Mouse (Mus musculus) heart, embryonic 14.5 days (tissue): ENCODE data around the gene 1700037H04Rik. TPM values are rescaled to one million over a fixed set of nuclear protein-coding genes. Genes with fewer than 3 reads are reported as not detected.

Experiments
- ATAC-seq: fragments of 200-750 bp; cut with Nextera tagmentation; 2 replicates; pipeline ENCODE4 v1.8.0; 2017; ENCODE audit warnings: low read depth, moderate TSS enrichment; ENCODE audit not compliant: insufficient number of reproducible peaks, insufficient read depth, low FRiP score
- H3K27ac ChIP-seq, 2 experiments: fragments of 200-500 bp in 1 of 2; fragments of 300-500 bp in 1 of 2; sonication (generic) in 1 of 2; replicated peaks in 1 of 2; 2 replicates each; pipeline ENCODE4 v1.5.1; 2012 to 2014; ENCODE audit warnings: low read depth in 2 of 2, low read length in 2 of 2, control low read depth in 1 of 2, mild to moderate bottlenecking in 1 of 2, mixed read lengths in 1 of 2; ENCODE audit not compliant: control insufficient read depth in 1 of 2, insufficient read depth in 1 of 2
- H3K27me3 ChIP-seq: fragments of 300-500 bp; sonication (generic); 2 replicates; pipeline ENCODE4 v1.6.1; 2014; ENCODE audit warnings: mild to moderate bottlenecking, low read length, control low read depth; ENCODE audit not compliant: control insufficient read depth, insufficient read depth
- H3K36me3 ChIP-seq: fragments of 300-500 bp; sonication (generic); 2 replicates; pipeline ENCODE4 v1.6.1; 2014; ENCODE audit warnings: mild to moderate bottlenecking, control low read depth, low read length, mixed read lengths; ENCODE audit not compliant: control insufficient read depth, insufficient read depth
- H3K4me1 ChIP-seq, 2 experiments: fragments of 200-500 bp in 1 of 2; fragments of 300-500 bp in 1 of 2; sonication (generic) in 1 of 2; 2 replicates each; pipeline ENCODE4 v1.6.1; 2012 to 2014; ENCODE audit warnings: low read length in 2 of 2, control low read depth in 1 of 2, mixed read lengths in 1 of 2; ENCODE audit not compliant: control insufficient read depth in 2 of 2, insufficient read depth in 2 of 2
- H3K4me2 ChIP-seq: fragments of 300-500 bp; sonication (generic); 2 replicates; pipeline ENCODE4 v1.6.1; 2014; ENCODE audit warnings: mild to moderate bottlenecking, low read length
- H3K4me3 ChIP-seq, 2 experiments: fragments of 200-500 bp in 1 of 2; fragments of 300-500 bp in 1 of 2; sonication (generic) in 1 of 2; 2 replicates each; pipeline ENCODE4 v1.5.1; 2012 to 2014; ENCODE audit warnings: low read length in 2 of 2, mild to moderate bottlenecking in 2 of 2, control low read depth in 1 of 2, low read depth in 1 of 2, moderate library complexity in 1 of 2; ENCODE audit not compliant: control insufficient read depth in 1 of 2, insufficient read depth in 1 of 2
- H3K9ac ChIP-seq: fragments of 300-500 bp; sonication (generic); 2 replicates; pipeline ENCODE4 v1.6.1; 2014; ENCODE audit warnings: mild to moderate bottlenecking, low read length
- H3K9me3 ChIP-seq: fragments of 300-500 bp; sonication (generic); 2 replicates; pipeline ENCODE4 v1.6.1; 2016; ENCODE audit warnings: low read length, control low read depth; ENCODE audit not compliant: control insufficient read depth
- WGBS: fragments of 180-500 bp; shearing (Covaris S2); extraction: QIAGEN DNeasy Blood & Tissue Kit; methylation state at CpG from one replicate; pipeline ENCODE4 v1.1.7; 2014; 5-methylcytosine and 5-hydroxymethylcytosine counted together
- polyA plus RNA-seq: library from polyadenylated mRNA; unstranded; fragments of >200 nt; fragmentation: Nextera tagmentation; extraction: Ambion mirVana; gene quantifications from 2 replicates; pipeline ENCODE4 v1.2.1, GENCODE M21; 2014

Gene 1700037H04Rik
- polyA plus RNA-seq, 1 experiment from 2014 or later: 80.3 TPM

DNA sequence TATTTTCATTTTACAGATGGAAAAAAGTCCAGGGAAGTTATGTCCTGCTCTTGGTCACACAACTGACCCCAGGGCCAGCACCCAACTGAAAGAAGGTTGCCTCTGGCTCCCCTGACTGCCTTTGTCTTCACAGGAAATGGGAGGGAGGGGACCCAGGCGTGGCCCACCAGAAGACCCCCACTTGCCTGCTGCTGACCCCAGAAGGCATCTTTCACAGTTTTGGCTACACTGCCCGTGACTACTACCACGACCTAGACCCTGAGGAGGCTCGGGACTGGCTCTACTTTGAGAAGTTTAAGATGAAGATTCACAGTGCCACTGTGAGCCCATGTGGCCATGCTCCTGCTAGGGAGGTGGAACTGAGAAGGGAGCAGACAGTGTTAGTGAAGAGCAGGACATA lies 21.6 kb downstream of the 1700037H04Rik start:
- no peak overlapping the region for H3K9ac ChIP-seq
- ATAC-seq: no peak
- no peak overlapping the region for H3K4me2 ChIP-seq
- peaks cover 31 to 45% of the 10 kb centered on the region in 2 experiments for H3K4me1 ChIP-seq
- H3K36me3 ChIP-seq: peaks cover 36% of the 10 kb centered on the region
- no peaks in the 10 kb centered on the region for H3K9me3 ChIP-seq
- H3K4me3 ChIP-seq: no peak overlapping the region
- no peaks in the 10 kb centered on the region for H3K27me3 ChIP-seq
- 85% methylated on average over 4 of the region's 4 CpGs for WGBS
- no peak overlapping the region for H3K27ac ChIP-seq

DNA sequence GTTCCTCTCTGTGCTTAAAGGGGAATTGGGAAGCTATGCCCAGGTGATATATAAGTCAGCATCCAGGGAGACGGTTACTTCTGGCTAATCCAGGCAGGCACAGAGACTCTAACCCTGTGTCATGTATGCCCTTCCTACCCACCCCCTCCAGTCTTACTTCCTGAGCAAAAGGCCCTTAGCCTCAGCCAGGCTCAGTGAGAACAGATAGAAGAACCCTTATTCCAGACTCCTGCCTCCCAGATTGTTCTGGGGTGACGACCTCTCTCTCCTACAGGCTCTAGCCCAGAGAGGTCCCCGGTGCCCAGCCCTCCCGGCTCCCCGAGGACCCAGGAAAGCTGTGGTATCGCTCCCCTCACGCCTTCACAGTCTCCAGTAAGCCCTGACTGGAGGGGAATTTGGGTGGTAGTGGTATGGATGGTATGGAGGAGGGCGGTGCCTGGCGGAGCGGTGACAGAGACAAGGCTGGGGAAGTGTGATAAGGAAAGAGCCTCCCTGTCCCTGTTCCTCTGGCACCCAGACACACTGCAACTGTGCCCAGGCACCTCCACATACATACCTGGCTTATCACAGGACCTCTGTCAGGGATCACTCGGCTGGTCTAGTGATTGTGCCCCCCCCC lies 24.3 kb downstream of the 1700037H04Rik start:
- H3K27ac ChIP-seq: peak overlapping the region; percentile 45 to 59
- peaks cover 13% of the 10 kb centered on the region for H3K36me3 ChIP-seq
- H3K9ac ChIP-seq: peak overlapping the region; percentile 1
- H3K4me1 ChIP-seq: peaks cover 34 to 38% of the 10 kb centered on the region in 2 experiments
- 7% methylated on average over 11 of the region's 11 CpGs for WGBS
- H3K4me3 ChIP-seq: no peak overlapping the region
- H3K4me2 ChIP-seq: peak overlapping the region; percentile 40
- no peaks in the 10 kb centered on the region for H3K27me3 ChIP-seq
- H3K9me3 ChIP-seq: no peaks in the 10 kb centered on the region
- peak; percentile 72 for ATAC-seq

DNA sequence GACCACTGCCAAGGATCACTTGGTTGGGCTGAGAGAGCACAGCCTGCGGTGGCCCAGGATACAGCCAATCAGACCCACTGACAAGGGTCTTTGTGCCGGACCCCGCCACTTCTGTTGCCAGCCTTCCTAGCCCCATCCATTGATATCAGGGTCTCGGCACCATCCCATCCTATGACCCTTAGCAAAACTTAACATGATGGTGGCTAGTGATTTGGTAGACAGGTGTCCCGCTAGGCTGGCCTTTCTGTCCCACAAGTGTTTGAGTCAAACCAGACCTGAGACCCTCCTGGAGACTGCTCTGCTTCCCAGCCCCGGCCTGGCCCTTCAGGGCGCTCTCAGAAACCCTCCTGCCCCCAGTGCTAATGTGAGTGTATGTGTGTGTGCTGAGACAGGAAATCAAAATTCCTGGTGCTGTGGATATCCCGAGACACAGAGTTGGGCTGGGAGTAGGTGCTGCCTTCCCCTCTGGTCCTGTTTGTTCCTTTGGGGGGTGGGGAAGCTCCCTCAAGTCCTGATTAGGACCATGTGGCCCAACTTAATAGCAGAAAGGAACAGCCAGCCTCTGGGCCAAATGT lies 25.0 kb downstream of the 1700037H04Rik start:
- no peak for ATAC-seq
- Histone ChIP-seq H3K4me3 (no peak overlapping the region), H3K9me3 (no peaks in the 10 kb centered on the region), H3K4me1 (peaks cover 27 to 33% of the 10 kb centered on the region in 2 experiments), H3K36me3 (peaks cover 13% of the 10 kb centered on the region), H3K4me2 (no peak overlapping the region), H3K27me3 (no peaks in the 10 kb centered on the region), H3K27ac (peak overlapping the region; percentile 45 to 59), H3K9ac (peak overlapping the region; percentile 1; the same call in 1 of the 2 replicates)
- WGBS: 69% methylated on average over 8 of the region's 8 CpGs

DNA sequence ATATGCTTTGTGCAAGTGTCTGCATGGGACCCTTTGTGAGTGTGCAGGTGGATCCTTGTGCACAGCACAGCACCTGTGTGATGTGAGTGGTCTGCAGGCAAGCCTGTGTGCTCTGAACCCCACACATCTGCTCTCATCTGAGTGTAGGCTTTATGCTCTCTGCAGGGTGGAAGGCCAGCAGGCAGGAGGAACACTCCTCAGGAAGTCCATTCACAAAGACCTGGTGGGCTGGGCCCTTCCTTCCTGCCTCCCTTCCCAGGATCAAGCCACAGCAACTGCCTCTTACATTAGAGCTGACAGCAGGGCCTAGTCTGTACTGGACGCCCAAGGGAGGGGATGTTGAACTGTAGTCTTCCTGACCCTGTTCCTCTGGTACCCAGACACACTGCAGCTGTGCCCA lies 25.5 kb downstream of the 1700037H04Rik start:
- Histone ChIP-seq H3K9ac (no peak overlapping the region), H3K4me2 (no peak overlapping the region), H3K9me3 (no peaks in the 10 kb centered on the region), H3K4me3 (no peak overlapping the region), H3K27me3 (no peaks in the 10 kb centered on the region), H3K4me1 (peaks cover 25 to 29% of the 10 kb centered on the region in 2 experiments), H3K36me3 (peaks cover 13% of the 10 kb centered on the region), H3K27ac (peak overlapping the region; percentile 47 to 59)
- 58% methylated on average over 1 of the region's 1 CpGs for WGBS
- ATAC-seq: peak; percentile 57

DNA sequence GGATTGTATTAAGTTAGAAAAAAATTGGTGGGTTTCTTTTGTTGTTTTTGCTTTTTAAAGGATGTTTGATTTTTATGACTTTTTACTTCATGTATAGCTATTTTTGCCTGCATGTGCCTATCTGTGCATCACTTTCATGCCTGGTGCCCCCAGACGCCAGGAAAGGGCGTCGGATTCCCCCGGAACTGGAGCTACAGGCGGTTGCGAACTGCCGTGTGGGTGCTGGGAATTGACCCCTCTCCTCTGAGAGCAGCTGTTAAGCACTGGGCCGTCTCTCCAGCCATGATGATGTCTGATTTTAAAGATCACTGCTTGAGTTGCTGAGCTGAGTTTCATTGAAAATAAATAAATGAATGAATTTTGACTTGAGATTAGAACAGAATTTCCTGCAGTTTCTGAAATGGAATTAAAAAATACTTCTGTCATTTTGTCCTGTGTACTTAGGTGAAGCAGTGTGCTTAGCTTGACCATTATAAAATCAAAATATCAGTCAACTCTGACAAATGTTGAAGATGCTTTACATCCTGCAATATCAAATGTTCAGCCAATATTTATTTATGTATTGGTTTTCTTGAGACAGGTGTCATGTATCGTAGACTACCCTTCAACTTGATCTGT lies 26.8 kb downstream of the 1700037H04Rik start, which contains the start of gene Gm11037:
Gm11037 (plus strand) TSS at position 568 of the 618 bp plus-strand sequence.
- peak within 1 kb of the TSS; percentile 47 to 54 for H3K27ac ChIP-seq
- ATAC-seq: no peak
- no peak within 1 kb of the TSS for H3K4me2 ChIP-seq
- H3K27me3 ChIP-seq: no peaks in the 10 kb centered on the region
- no peak within 1 kb of the TSS for H3K4me3 ChIP-seq
- peaks cover 5% of the 10 kb centered on the region; the same call in 1 of the 2 replicates for H3K36me3 ChIP-seq
- H3K9me3 ChIP-seq: no peaks in the 10 kb centered on the region
- 86% methylated on average over 9 of the region's 9 CpGs for WGBS
- peaks cover 25 to 28% of the 10 kb centered on the region in 2 experiments for H3K4me1 ChIP-seq
- H3K9ac ChIP-seq: no peak within 1 kb of the TSS

DNA sequence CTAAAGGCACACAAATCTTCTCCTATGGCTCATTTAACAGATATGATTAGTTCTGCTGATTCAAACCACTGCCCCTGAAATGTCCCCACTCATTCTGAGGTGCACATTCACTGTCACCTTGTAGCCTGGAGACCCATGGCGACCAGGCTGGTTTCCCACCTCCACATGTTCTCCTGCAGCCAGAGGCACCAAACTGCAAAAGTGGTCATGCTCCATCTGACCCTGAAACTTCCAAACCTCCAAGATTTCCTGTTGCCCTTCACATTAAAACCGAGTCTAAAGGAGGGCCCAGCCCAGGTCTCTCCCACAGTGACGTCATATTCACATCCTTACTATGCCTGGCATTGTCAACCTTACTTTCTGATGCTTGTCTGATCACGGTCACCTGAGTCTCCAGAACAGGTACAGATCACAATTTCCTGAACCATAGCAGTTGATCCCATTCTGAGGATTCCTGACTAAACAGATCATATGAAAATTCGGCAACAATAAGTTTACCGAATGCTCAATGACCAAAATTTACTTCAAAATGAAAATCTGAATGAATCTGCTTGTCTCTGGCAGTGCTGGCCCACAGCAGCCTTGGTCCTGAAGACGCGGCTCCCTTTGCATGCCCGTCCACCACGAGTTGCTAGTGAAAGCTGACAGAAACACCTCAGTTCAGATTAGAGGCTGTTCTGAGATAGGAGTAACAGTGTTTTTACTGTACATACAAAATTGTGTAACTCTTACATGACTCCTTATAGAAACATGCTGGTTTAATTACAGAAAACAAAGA lies 27.6 kb downstream of the 1700037H04Rik start:
- no peaks in the 10 kb centered on the region for H3K9me3 ChIP-seq
- H3K27ac ChIP-seq: no peak overlapping the region
- no peak for ATAC-seq
- H3K36me3 ChIP-seq: peaks cover 2% of the 10 kb centered on the region; the same call in 1 of the 2 replicates
- H3K4me2 ChIP-seq: no peak overlapping the region
- no peak overlapping the region for H3K9ac ChIP-seq
- 64% methylated on average over 10 of the region's 10 CpGs for WGBS
- H3K4me3 ChIP-seq: no peak overlapping the region
- peaks cover 28 to 30% of the 10 kb centered on the region in 2 experiments for H3K4me1 ChIP-seq
- H3K27me3 ChIP-seq: no peaks in the 10 kb centered on the region

DNA sequence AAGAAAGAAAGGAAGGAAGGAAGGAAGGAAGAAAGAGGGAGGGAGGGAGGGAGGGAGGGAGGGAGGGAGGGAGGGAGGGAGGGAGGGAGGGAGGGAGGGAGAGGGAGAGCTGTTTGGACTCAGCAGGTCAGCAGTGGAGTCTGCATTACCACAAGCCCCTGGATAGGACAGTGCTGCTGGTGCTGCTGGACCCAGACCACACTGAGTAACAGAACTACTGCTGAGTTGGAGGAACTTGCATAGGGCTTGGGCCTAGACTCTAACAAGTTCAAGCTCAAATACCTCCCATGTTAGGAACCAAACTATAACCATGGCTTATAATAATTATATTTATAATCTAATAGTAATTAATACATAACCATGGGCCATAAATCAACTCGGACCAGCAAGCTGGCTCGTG lies 29.0 kb downstream of the 1700037H04Rik start:
- H3K36me3 ChIP-seq: no peaks in the 10 kb centered on the region
- no peak overlapping the region for H3K4me3 ChIP-seq
- no peak for ATAC-seq
- peaks cover 24 to 27% of the 10 kb centered on the region in 2 experiments for H3K4me1 ChIP-seq
- H3K27ac ChIP-seq: no peak overlapping the region
- H3K4me2 ChIP-seq: no peak overlapping the region
- WGBS: 93% methylated on average over 2 of the region's 2 CpGs
- H3K27me3 ChIP-seq: no peaks in the 10 kb centered on the region
- H3K9me3 ChIP-seq: no peaks in the 10 kb centered on the region
- H3K9ac ChIP-seq: no peak overlapping the region
